Mouse (Mus musculus) brain, embryonic 14.5 days (tissue): ENCODE data around the gene Ntrk3.

Source experiments
- CTCF ChIP-seq: fragments of 200-500 bp; IDR thresholded peaks from 2 replicates; pipeline ENCODE4 v1.5.1; 2012; ENCODE audit warnings: inconsistent platforms, mild to moderate bottlenecking, moderate library complexity, borderline replicate concordance; ENCODE audit not compliant: insufficient read depth, insufficient read length; ENCODE audit errors: extremely low read depth
- POLR2A ChIP-seq: fragments of 200-500 bp; IDR thresholded peaks from 2 replicates; pipeline ENCODE4 v1.6.1; 2012; ENCODE audit warnings: mild to moderate bottlenecking, inconsistent platforms, borderline replicate concordance; ENCODE audit not compliant: poor library complexity, insufficient read depth, insufficient read length, severe bottlenecking; ENCODE audit errors: extremely low read depth

DNA sequence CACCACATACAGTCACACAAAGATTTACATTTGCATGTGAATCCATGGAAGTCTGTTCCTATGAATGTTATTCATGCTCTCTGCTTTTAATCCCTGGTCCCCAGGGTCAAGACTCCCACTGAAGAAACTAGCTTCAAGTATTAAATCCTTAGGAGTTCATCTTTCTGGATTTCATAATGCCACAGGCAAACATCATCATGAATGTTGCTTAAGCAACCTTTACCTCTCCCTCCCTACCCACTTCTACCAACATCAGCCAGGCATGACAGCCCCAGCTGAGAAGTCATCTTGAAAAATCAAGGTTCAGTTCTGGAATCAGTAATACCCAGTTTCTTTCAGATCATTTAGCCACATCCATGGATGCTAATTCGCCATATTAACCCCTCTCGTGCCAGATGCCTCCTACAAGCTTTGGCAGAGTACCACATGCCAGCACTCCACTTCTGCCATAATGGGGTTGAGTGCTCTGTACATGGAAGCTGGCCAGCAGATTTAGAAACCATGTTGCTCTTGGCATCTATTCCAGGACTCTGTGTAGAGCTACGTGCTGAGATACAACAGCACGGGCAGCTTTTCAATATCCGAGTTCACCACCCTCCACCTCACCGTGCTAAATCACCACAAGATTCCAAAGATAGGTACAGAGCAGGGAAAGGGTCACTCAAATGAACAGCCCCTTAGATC, 287.8 kb downstream of the Ntrk3 start:
- TF ChIP-seq CTCF = no peak
- no peak for TF ChIP-seq POLR2A
